Mouse (Mus musculus): Measurements from ENCODE around the gene Tmem198b.

DNA sequence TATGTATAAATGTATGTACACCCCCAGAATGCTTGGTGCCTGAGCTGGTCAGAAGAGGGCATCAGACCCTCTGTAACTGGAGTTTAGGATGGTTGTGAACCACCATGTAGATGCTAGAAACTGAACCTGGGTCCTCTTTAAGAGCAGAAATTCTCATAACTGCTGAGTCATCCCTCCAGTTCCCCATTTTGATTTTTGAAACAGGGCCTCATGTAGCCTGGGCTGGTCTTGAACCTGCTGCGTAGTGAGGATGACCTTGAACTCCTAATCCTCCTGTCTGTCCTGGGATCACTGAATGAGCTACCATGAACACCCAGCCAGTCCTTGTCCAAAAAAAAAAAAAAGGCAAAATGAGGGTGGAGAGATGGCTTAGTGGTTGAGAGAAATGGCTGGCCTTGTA is 10.9 kb downstream of the Tmem198b start:
- TF ChIP-seq TCF12 (IDR thresholded peaks at IDR 0.05; ENCODE audit: low read depth, low read length) (no peak), E2F4 (IDR thresholded peaks at IDR 0.05; ENCODE audit: borderline replicate concordance, low read depth, low read length) (no peak), HCFC1 (IDR thresholded peaks at IDR 0.05; ENCODE audit: low read depth, low read length) (no peak), JUND (IDR thresholded peaks at IDR 0.05; ENCODE audit: low read depth, low read length) (no peak), BHLHE40 (IDR thresholded peaks at IDR 0.05; ENCODE audit: borderline replicate concordance, low read depth, low read length) (no peak), USF1 (IDR thresholded peaks at IDR 0.05; ENCODE audit: low read depth, low read length) (no peak), ZMIZ1 (IDR thresholded peaks at IDR 0.05; ENCODE audit: low read depth, low read length) (no peak), SIN3A (IDR thresholded peaks at IDR 0.05; ENCODE audit: low read length) (no peak), KAT2A (conservative IDR thresholded peaks at IDR 0.05; ENCODE audit: low read depth, low read length) (no peak), TBP (IDR thresholded peaks at IDR 0.05; ENCODE audit: low read depth, low read length) (no peak), POLR2A (IDR thresholded peaks at IDR 0.05; ENCODE audit: control insufficient read depth in 1 of 2, insufficient read depth in 1 of 2, low read depth in 1 of 2, low read length in 2 of 2, poor library complexity in 1 of 2) (no peak), CTCF (IDR thresholded peaks at IDR 0.05 in 2 of 3, conservative IDR thresholded peaks at IDR 0.05 in 1 of 3; ENCODE audit: control insufficient read depth in 1 of 3, insufficient read depth in 1 of 3, low read depth in 2 of 3, low read length in 3 of 3, poor library complexity in 1 of 3, severe bottlenecking in 1 of 3) (no peak), USF2 (IDR thresholded peaks at IDR 0.05; ENCODE audit: borderline replicate concordance in 1 of 2, insufficient read depth in 1 of 2, low read depth in 1 of 2, low read length in 2 of 2) (no peak)

Data from MEL (cell line).